Mouse (Mus musculus): ENCODE measurements around the gene Camk1. TPM values are rescaled to one million over a fixed set of nuclear protein-coding genes. Genes with fewer than 3 reads are reported as not detected.

The Camk1 gene
- polyA plus RNA-seq, 1 experiment: 33.2 TPM

DNA sequence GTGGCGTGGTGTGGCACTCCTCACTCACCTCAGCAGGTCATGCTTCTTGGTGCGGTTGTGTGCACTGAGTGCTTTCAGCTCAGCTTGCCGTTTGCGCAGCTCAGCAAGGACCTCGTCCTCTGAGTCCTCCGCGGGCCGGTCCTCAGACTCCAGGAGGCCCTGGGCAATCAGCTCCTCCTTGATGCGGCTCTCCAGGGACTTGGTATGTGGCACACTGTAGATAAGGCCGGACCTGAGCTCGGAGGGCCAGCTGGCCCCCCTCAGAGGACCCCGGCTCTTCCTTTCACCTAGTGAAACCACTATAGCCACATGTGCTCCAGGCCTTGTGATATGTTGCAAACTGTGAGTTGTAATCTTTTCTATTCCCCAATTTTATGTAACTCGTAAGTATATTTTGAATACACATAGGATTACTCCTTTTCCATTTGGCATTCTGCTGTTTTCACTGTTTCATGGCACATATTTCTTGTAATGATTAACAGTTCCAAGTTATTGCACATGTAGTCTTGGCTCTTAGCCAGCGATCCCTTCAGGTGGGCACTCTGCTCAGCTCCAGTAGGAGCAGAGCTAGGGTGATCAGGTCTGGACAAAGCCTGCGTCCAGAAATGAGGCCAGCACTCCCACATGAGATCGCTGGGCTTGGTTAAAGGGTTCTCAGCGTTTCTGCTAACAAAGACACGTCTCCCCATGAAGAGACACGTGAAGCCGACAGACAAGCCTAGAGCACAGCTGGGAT lies 26.6 kb upstream of the Camk1 start:
- H3K27ac ChIP-seq (replicated peaks; ENCODE audit: low read depth, low read length): no peak overlapping the region
- H3K4me1 ChIP-seq (ENCODE audit: control insufficient read depth, insufficient read depth, insufficient read length, low read length): no peaks in the 10 kb centered on the region
- no peak overlapping the region for H3K4me3 ChIP-seq (ENCODE audit: insufficient read depth, low read depth, low read length)

DNA sequence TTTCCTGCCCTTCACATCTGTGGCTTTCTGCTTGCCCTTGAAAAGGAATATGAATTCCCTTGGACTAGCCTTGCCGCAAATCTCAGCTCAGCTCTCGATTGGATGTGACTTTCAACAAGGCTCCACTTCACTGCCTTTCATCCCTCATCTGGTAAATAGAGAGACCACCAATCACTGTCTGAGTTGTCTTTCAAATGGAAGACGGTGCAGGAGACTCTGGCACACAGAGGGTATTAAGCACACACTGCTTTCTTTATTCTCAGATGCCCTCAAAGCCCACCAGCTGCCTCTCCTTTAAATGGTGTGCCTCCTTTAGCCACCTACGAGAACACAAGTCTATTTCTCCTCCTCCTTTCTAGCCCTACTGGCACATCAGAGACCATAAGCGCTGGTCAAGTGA lies 24.8 kb upstream of the Camk1 start:
- Histone ChIP-seq H3K4me3 (ENCODE audit: insufficient read depth, low read depth, low read length) (no peak overlapping the region), H3K27ac (replicated peaks; ENCODE audit: low read depth, low read length) (no peak overlapping the region), H3K4me1 (ENCODE audit: control insufficient read depth, insufficient read depth, insufficient read length, low read length) (no peaks in the 10 kb centered on the region)

DNA sequence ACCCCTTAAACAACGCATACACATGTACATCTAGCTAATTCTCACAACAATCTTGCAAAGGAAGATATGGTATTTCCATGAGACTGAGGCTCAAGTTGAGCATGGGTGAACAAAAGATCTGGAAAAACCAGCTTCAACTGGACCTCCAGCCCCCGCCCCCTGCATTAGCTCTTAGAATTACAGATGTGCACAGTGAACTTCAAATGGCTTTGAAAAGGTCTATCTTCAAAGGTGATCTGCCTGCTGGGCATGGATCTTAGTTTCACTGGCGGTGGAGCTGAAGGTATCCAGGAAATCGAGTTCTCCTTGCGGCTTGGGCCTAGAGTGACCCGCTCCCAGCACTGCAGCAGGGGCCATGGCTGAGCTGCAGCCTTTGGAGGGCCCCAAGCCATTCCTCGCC lies 24.3 kb upstream of the Camk1 start:
- Histone ChIP-seq H3K4me3 (ENCODE audit: insufficient read depth, low read depth, low read length) (no peak overlapping the region), H3K27ac (replicated peaks; ENCODE audit: low read depth, low read length) (no peak overlapping the region), H3K4me1 (ENCODE audit: control insufficient read depth, insufficient read depth, insufficient read length, low read length) (no peaks in the 10 kb centered on the region)

DNA sequence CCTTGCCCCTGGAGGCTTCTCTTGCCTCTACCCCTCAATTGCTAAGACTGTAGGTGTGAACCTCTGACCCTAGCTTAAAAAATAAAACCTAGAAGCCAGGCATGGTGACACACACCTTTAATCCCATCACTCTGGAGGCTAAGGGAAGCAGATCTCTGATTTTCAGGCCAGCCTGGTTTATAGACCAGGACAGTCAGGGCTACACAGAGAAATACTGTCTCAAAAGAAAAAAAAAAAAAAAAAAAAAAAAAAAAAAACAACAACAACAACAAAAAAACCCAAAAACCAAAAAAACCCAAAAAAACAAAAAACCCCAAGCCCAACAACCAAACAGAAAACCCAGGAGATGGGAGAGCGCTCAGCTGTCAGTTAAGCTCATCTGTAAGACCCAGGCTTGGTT lies 23.8 kb upstream of the Camk1 start:
- Histone ChIP-seq H3K27ac (replicated peaks; ENCODE audit: low read depth, low read length) (no peak overlapping the region), H3K4me1 (ENCODE audit: control insufficient read depth, insufficient read depth, insufficient read length, low read length) (no peaks in the 10 kb centered on the region), H3K4me3 (ENCODE audit: insufficient read depth, low read depth, low read length) (no peak overlapping the region)

DNA sequence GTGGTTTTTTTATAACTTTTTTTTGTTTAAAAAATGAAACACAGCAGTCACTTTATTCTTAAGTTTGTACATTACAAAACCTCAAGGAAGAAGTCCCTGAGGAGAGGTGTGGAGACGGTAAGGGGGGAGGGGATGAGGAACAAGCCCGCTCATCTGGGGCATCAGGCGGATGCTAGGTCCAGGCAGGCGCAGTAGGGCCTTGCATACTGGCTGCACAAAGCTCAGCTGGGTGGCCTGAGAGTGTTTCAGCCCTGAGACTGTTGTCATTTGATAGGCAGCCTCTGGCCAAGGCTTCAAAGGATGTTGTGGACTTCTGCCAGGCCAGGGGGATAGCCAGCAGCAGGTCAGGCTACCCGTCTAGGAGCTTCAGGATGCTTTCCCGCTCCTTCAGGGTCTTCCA lies 22.9 kb upstream of the Camk1 start:
- H3K4me3 ChIP-seq (ENCODE audit: insufficient read depth, low read depth, low read length): no peak overlapping the region
- no peaks in the 10 kb centered on the region for H3K4me1 ChIP-seq (ENCODE audit: control insufficient read depth, insufficient read depth, insufficient read length, low read length)
- no peak overlapping the region for H3K27ac ChIP-seq (replicated peaks; ENCODE audit: low read depth, low read length)

DNA sequence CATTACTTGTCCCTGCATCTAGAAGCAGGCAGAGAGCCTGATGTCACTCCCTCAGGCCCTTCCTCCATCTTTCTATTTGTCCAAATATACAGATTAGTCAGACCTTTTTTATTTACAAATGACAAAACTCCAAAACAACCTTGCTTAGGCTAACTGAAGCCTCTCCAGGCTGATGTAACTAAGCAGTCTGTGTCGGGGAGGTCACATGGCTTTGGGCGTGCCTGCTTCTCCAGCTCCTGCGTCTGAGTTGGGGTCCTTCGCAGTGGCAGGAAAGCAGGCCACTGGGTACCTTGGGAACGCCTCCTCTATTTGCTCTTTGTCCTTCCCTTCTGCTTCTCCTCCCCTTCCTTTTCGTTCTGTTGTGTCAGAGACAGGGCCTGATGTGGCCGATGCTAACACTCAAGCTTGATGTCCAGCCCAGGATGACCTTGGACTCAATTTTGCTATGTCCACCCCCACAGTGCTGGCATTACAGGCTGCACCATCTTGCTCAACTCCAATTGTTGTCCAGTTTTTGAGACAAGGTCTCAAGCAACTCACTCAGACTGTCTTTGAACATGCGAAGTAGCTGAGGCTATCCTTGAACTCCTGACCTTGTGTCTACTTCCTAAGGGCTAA lies 20.8 kb upstream of the Camk1 start:
- Histone ChIP-seq H3K27ac (replicated peaks; ENCODE audit: low read depth, low read length) (no peak overlapping the region), H3K4me1 (ENCODE audit: control insufficient read depth, insufficient read depth, insufficient read length, low read length) (no peaks in the 10 kb centered on the region), H3K4me3 (ENCODE audit: insufficient read depth, low read depth, low read length) (no peak overlapping the region)

DNA sequence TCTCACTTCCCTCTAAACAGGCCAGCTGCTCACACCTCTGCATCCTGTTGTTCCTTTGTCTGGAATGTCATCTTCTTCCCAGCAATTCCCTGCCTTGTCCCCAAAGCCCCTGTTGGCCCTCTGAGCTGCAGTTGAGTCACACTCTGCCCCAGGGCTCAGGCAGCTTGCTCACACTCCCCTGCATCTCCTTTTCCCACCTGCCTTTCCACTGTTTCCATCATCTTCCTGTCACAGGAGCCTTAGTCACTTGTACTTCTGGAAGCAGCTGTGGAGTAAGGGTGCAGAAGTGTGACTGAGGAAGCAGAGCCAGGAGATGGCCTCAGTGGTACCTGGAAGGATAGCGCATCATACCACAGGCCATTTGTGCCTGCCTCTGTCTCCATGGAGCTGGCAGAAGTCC lies 18.5 kb upstream of the Camk1 start:
- no peaks in the 10 kb centered on the region for H3K4me1 ChIP-seq (ENCODE audit: control insufficient read depth, insufficient read depth, insufficient read length, low read length)
- no peak overlapping the region for H3K4me3 ChIP-seq (ENCODE audit: insufficient read depth, low read depth, low read length)
- H3K27ac ChIP-seq (replicated peaks; ENCODE audit: low read depth, low read length): no peak overlapping the region

DNA sequence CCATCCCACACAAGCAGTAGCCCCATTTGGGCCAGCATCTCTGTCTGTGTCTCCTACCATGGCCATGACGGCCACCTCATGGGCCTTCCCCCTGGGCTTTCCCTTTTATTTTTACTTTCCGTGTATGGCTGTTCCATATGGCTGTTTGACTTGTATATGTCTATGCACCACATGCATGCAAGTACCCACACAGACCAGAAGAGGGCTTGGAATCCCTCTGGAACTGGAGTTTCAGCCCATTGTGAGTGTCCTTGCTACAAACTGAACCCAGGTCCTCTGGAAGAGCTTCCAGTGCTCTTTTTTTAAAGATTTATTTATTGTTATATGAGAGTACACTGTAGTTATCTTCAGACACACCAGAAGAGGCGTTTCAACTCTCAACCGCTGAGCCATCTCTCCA lies 17.7 kb upstream of the Camk1 start:
- Histone ChIP-seq H3K27ac (replicated peaks; ENCODE audit: low read depth, low read length) (no peak overlapping the region), H3K4me3 (ENCODE audit: insufficient read depth, low read depth, low read length) (no peak overlapping the region), H3K4me1 (ENCODE audit: control insufficient read depth, insufficient read depth, insufficient read length, low read length) (no peaks in the 10 kb centered on the region)

DNA sequence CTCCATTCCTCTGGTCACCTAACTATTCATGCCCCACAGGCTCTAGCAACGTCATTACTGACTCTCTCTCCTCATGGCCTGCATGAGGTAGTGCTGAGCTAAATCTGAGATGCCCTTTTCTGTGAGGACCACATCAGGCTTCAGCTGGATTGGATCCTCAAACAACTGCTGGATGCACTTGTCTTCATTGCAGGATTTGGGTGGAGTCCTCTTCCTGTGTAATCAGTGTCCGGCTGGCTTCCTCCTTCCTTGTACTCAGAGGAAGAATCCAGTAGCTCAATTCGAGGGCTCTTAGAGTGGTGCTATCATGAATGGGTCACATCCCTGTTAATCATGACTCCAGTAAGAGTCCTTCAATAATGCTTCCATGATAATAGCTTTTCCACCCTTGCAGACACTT lies 9.9 kb upstream of the Camk1 start:
- H3K4me3 ChIP-seq (ENCODE audit: insufficient read depth, low read depth, low read length): no peak overlapping the region
- H3K27ac ChIP-seq (replicated peaks; ENCODE audit: low read depth, low read length): peak overlapping the region; percentile 26; the same call in 1 of the 2 replicates

DNA sequence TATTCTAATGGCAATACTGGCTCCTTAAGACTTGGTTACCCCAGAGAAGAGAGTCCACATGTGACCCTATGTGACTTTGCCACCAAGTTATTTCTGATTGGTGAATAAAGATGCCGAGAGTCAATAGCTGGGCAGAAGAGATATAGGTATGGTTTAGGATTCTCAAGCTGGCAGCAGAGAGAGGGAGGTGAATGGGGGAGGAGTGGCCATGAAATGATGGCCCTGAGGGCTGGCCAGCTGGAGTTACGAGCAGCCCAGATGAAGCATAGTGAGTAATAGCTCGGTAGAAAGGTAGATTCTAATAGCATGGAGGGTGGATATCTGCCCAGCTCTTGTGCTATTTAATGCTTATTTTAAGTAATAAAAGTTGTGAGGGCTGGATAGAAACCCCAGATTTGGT lies 9.0 kb upstream of the Camk1 start:
- Histone ChIP-seq H3K4me1 (ENCODE audit: control insufficient read depth, insufficient read depth, insufficient read length, low read length) (peaks cover 4% of the 10 kb centered on the region; the same call in 1 of the 2 replicates), H3K27ac (replicated peaks; ENCODE audit: low read depth, low read length) (no peak overlapping the region), H3K4me3 (ENCODE audit: insufficient read depth, low read depth, low read length) (no peak overlapping the region)

More for the DNA sequence above, 9.9 kb upstream of the Camk1 start:
- H3K4me1 ChIP-seq (ENCODE audit: control insufficient read depth, insufficient read depth, insufficient read length, low read length): peaks cover 4% of the 10 kb centered on the region; the same call in 1 of the 2 replicates

DNA sequence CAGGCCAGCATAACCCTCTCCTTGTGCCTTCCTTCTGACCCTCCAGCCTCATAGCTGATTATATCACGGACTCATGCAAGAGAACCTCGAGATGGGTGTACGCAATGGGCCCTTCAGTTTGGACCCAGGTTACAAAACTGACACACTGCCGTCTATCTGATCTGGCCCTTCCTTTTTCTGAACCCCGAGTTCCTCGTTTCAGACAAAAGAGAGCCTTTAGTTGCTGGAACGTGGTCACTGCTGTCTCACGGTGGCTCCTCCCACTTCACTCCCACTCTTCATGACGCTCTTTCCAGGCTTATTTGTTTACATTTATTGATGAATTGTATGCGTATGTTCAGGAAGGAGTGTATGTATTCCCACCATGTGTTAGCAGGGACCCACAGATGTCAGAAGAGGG lies 7.9 kb upstream of the Camk1 start:
- no peak overlapping the region for H3K4me3 ChIP-seq (ENCODE audit: insufficient read depth, low read depth, low read length)
- H3K27ac ChIP-seq (replicated peaks; ENCODE audit: low read depth, low read length): no peak overlapping the region
- H3K4me1 ChIP-seq (ENCODE audit: control insufficient read depth, insufficient read depth, insufficient read length, low read length): peaks cover 4% of the 10 kb centered on the region; the same call in 1 of the 2 replicates

DNA sequence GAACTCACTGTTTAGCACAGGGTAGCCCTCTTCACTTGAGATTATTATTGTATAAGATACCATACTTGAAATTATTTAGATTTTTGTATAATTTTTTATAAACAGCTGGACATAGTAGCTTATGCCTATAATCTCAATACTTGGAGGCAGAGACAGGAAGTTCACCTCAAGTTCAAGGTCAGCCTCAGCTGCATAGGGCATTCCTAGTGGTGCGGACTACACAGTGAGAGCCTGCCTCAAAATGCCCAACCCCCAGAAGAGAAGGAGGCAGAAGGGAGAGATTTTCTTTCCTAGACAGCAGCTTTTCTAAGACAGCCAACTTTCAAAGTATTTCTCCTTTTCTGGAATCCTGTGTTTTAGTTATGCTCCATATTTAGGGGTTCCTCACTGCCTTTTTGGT lies 7.4 kb upstream of the Camk1 start:
- H3K27ac ChIP-seq (replicated peaks; ENCODE audit: low read depth, low read length): no peak overlapping the region
- H3K4me1 ChIP-seq (ENCODE audit: control insufficient read depth, insufficient read depth, insufficient read length, low read length): peaks cover 4% of the 10 kb centered on the region; the same call in 1 of the 2 replicates
- H3K4me3 ChIP-seq (ENCODE audit: insufficient read depth, low read depth, low read length): no peak overlapping the region

DNA sequence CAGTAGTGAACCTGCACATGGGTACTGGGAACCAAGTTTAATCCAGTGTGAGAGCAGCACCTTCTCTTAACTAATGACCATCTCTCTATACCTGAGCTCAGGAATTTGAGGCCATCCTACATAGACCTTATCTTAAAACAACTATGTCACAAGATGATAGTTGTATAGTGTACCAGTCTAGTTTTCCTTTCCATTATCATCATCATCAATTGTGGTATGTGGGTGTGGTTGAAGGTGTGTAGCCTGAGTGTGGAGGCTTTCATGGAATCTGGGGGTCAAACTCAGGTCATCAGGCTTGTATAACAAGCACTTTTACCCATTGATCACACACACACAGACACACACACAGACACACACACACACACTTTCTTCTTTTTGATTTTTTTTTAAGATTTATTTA lies 6.8 kb upstream of the Camk1 start:
- peaks cover 4% of the 10 kb centered on the region; the same call in 1 of the 2 replicates for H3K4me1 ChIP-seq (ENCODE audit: control insufficient read depth, insufficient read depth, insufficient read length, low read length)
- no peak overlapping the region for H3K27ac ChIP-seq (replicated peaks; ENCODE audit: low read depth, low read length)
- no peak overlapping the region for H3K4me3 ChIP-seq (ENCODE audit: insufficient read depth, low read depth, low read length)

DNA sequence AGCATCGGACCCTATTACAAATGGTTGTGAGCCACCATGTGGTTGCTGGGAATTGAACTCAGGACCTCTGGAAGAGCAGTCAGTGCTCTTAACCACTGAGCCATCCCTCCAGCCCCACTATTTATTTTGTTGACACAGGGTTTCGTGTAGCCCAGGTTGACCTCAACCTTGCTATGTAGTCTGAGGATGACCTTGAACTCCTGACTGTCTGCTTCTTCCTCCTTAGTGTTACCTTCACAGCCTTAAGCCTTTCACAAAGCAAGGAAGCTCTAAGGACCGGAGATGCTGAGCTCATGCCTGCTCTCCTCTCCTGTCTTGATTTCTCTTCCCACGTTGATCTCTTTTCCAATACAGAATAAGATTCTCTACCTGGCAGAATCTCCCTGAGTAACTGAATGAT lies 3.1 kb upstream of the Camk1 start:
- H3K27ac ChIP-seq (replicated peaks; ENCODE audit: low read depth, low read length): no peak overlapping the region
- no peak overlapping the region for H3K4me3 ChIP-seq (ENCODE audit: insufficient read depth, low read depth, low read length)
- peaks cover 12% of the 10 kb centered on the region for H3K4me1 ChIP-seq (ENCODE audit: control insufficient read depth, insufficient read depth, insufficient read length, low read length)

DNA sequence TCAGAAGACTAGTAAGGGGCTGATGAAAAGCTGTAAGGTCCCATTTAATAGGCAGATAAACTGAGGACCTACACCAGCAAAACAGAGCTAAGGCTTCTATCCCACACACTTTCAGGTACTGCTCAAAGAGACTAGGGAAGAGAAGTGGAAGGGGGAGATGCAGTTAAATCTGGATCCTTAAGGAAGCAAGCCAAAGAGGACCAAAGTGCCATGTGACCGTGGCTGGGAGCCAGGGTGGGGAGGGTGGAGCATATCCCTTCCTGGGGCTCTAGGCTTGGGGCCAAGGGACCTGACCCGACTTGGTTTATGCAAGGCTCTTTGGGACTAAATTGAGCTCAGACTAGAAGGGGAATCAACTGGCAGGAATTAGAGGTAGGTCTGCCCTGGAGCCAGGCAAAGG lies 537 bp upstream of the Camk1 start:
- Histone ChIP-seq H3K4me3 (ENCODE audit: insufficient read depth, low read depth, low read length) (peak overlapping the region; percentile 77; the same call in 1 of the 2 replicates), H3K27ac (replicated peaks; ENCODE audit: low read depth, low read length) (peak overlapping the region; percentile 81), H3K4me1 (ENCODE audit: control insufficient read depth, insufficient read depth, insufficient read length, low read length) (peaks cover 12% of the 10 kb centered on the region)

DNA sequence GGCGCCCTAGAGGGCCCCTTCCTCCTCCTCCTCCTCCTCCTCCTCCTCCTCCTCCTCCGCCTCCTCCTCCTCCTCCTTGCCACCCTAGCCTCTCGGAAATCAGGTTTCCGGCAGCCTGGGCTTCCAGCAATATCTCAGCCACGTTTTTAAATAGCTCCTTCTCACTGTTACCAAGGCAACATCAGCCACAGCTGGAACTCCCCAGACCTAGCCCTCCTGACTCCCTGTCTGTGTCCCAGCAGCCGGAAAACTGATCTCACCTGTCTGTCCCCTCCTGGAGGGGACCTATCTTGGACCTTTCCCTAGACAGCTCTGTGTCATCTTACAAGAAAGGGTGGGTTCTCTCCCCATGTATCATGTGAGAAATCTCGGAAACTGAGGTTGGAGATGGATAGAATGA lies 1.5 kb downstream of the Camk1 start:
- Histone ChIP-seq H3K4me3 (ENCODE audit: insufficient read depth, low read depth, low read length) (peak overlapping the region; percentile 77), H3K4me1 (ENCODE audit: control insufficient read depth, insufficient read depth, insufficient read length, low read length) (peaks cover 12% of the 10 kb centered on the region), H3K27ac (replicated peaks; ENCODE audit: low read depth, low read length) (peak overlapping the region; percentile 9; the same call in 1 of the 2 replicates)
